Mouse (Mus musculus) monocyte, adult 5-6 weeks (primary cell): ENCODE data around the gene Ccdc85c. TPM values are rescaled to one million over a fixed set of nuclear protein-coding genes. Genes with fewer than 3 reads are reported as not detected.

Experiments
- ATAC-seq: fragments of 153-309, 156-312 bp; replicated peaks from 2 replicates; pipeline ENCODE4 v1.8.0; 2017; ENCODE audit warnings: mild to moderate bottlenecking; ENCODE audit not compliant: low TSS enrichment, insufficient number of reproducible peaks, severe bottlenecking, poor library complexity, low FRiP score
- total RNA-seq: library from RNA; stranded (forward); fragments of 200-1000, 200-491, 200-594 nt; gene quantifications from 3 replicates; pipeline ENCODE4 v1.2.3, GENCODE M21; 2017

The Ccdc85c gene
- total RNA-seq, 1 experiment from 2014 or later = not detected

DNA sequence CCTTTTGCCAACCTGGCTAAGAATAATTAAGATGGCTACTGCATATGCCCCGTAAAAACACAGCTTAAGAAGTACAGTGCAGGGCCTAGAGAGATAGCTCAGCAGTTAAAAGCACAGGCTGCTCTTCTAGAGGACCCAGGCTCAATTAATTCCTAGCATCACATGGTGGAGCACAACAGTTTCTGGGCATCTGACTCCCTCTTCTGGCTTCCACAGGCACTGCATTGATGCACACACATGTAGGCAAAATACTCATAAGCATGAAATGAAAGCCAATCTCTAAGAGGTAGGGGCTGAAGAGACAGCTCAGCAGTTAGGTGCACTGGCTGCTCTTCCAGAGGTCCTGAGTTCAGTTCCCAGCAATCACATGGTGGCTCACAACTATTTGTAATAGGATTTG lies 113.2 kb downstream of the Ccdc85c start:
- no peak for ATAC-seq

DNA sequence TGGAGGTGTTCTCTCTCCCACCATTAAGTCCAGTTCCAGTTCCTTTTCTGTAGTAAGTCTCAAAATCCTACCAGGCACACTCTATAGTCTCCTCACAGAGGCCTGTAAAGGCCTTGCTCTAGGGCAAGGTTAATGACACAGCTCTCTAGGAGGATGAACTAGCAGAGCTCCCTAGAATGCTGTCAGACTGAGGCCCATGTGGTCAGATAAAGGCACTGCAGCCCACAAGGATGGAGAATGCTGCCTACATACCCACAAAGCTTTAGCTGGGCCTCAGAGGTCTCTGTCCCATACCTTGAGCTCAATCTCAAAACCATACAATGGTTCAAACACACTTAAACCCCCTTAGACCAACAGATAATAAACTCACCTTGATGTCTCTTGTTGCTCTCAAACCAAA lies 115.4 kb downstream of the Ccdc85c start:
- no peak for ATAC-seq

Other genes with a start within 250 kb of the Ccdc85c start
- 101 to 135 TPM (median 121 TPM) in 3 replicates for gene Setd3, start 96.1 kb downstream of the Ccdc85c start, total RNA-seq
- gene Ccnk, start 95.8 kb downstream of the Ccdc85c start, total RNA-seq = 22.4 to 31.4 TPM (median 26.9 TPM) in 3 replicates
- gene Hhipl1, start 30.8 kb upstream of the Ccdc85c start, total RNA-seq = not detected in 3 replicates
- not detected in 3 replicates for gene Cyp46a1, start 59.0 kb upstream of the Ccdc85c start, total RNA-seq
- gene Eml1, start 95.5 kb upstream of the Ccdc85c start, total RNA-seq = not detected in 3 replicates